28 mouse cellular contexts compared by ENCODE assay signal in the genomic region with DNA sequence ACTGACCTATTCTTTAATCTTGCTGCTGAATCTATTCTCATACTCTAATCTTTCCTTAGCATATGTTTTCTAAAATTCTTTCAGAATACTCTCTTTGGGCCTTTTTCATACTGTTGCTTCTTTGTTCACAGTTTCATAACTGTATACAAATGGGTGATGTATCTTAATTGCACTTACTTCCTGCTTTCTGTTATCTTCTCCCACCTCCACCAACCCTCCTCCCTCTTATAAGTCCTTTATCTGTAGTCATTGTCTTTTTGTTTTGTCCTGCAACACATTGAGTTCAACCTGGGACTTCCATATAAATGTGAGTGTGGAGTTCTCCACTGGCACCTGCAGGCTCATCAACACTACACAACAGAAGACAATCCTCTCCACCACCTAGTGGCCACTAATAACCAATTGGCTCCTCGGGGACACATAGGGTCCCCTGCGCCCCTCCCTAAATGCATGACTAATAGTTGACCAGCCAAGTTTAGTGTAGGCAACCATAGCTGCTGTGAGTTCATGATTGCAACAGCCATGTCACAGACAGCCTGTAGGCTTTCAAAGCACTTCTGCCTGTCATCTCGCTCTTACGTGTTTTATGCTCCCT.
DNase-seq lines count a peak whose midpoint lies in the region; ATAC-seq lines count a peak whose summit lies in the region.
"Had no signal": no experiment of that assay in that cellular context is flagged by ENCODE, and none has a peak within 500 bp of the region (broad histone marks: within the 10 kb centered on the region; RNA-seq: fewer than 3 reads in every experiment).

No protein-coding gene starts in this region.

- H3K4me1 ChIP-seq in neural tube, embryonic 15.5 days = no peaks in the 10 kb centered on the region
- H3K4me1 ChIP-seq: embryonic facial prominence, embryonic 10.5 days; embryonic facial prominence, embryonic 13.5 days; forebrain, embryonic 12.5 days; forebrain, embryonic 15.5 days; heart, embryonic 15.5 days; hindbrain, embryonic 10.5 days; hindbrain, embryonic 13.5 days had no signal

- no peak for ATAC-seq in neural tube, embryonic 15.5 days (ENCODE audit: low FRiP score)
- ATAC-seq: CD4-positive, CD25-positive, alpha-beta regulatory T cell, adult 4 months; forebrain, embryonic 15.5 days; hindbrain, embryonic 16.5 days had no signal

- H3K9me3 ChIP-seq in neural tube, embryonic 15.5 days (replicated peaks) = no peaks in the 10 kb centered on the region
- H3K9me3 ChIP-seq: embryonic facial prominence, embryonic 10.5 days; embryonic facial prominence, embryonic 13.5 days; forebrain, embryonic 12.5 days; forebrain, embryonic 15.5 days; heart, embryonic 12.5 days; heart, embryonic 15.5 days; hindbrain, embryonic 10.5 days; hindbrain, embryonic 13.5 days had no signal

- no peaks in the 10 kb centered on the region for H3K36me3 ChIP-seq in neural tube, embryonic 15.5 days
- H3K36me3 ChIP-seq: embryonic facial prominence, embryonic 10.5 days; embryonic facial prominence, embryonic 13.5 days; forebrain, embryonic 12.5 days; forebrain, embryonic 15.5 days; heart, embryonic 12.5 days; heart, embryonic 15.5 days; hindbrain, embryonic 10.5 days; hindbrain, embryonic 13.5 days had no signal

- 94% methylated on average over 4 of the region's 4 CpGs for WGBS in neural tube, embryonic 15.5 days

- H3K9ac ChIP-seq in neural tube, embryonic 15.5 days (replicated peaks) = no peak overlapping the region
- H3K9ac ChIP-seq: embryonic facial prominence, embryonic 13.5 days; forebrain, embryonic 12.5 days; forebrain, embryonic 15.5 days; heart, embryonic 12.5 days; heart, embryonic 15.5 days; hindbrain, embryonic 13.5 days had no signal

- DNase-seq in embryo, embryonic 10 days (ENCODE audit: low spot score) = peak; percentile 2
- DNase-seq in embryo, embryonic 9.5 days (ENCODE audit: extremely low spot score) = no peak
- peak; percentile 6 for DNase-seq in neural tube, embryonic 10.5 days (ENCODE audit: extremely low spot score, low spot score)
- DNase-seq in MEL-GATA-1-ER (ENCODE audit: extremely low read depth, low read depth) = peak; percentile 6
- DNase-seq in cerebellum, adult 8-10 months = no peak
- DNase-seq in cerebellum, adult 9-11 months = no peak
- DNase-seq: adrenal gland, adult 2 months; adrenal gland, postnatal 14 days; B cell, adult 2 months; cerebellum, adult 11 months; cerebellum, adult 2 months; cerebellum, postnatal 14 days; gastrocnemius, postnatal 25 days; heart, adult 18-20 months; heart, postnatal 10 days; heart, postnatal 36 days had no signal

- H3K4me3 ChIP-seq in neural tube, embryonic 15.5 days (replicated peaks) = no peak overlapping the region
- H3K4me3 ChIP-seq: embryonic facial prominence, embryonic 10.5 days; embryonic facial prominence, embryonic 13.5 days; erythroblast, embryonic 14.5 days; forebrain, embryonic 12.5 days; forebrain, embryonic 15.5 days; heart, embryonic 12.5 days; heart, embryonic 15.5 days; hindbrain, embryonic 10.5 days; hindbrain, embryonic 13.5 days had no signal

- H3K27me3 ChIP-seq in neural tube, embryonic 15.5 days (replicated peaks) = no peaks in the 10 kb centered on the region
- H3K27me3 ChIP-seq: embryonic facial prominence, embryonic 13.5 days; forebrain, embryonic 12.5 days; forebrain, embryonic 15.5 days; heart, embryonic 15.5 days; hindbrain, embryonic 13.5 days had no signal

- H3K4me2 ChIP-seq in neural tube, embryonic 15.5 days = no peak overlapping the region
- H3K4me2 ChIP-seq: embryonic facial prominence, embryonic 13.5 days; forebrain, embryonic 12.5 days; forebrain, embryonic 15.5 days; heart, embryonic 12.5 days; heart, embryonic 15.5 days; hindbrain, embryonic 13.5 days had no signal

- H3K27ac ChIP-seq in neural tube, embryonic 15.5 days (replicated peaks) = no peak overlapping the region
- H3K27ac ChIP-seq: embryonic facial prominence, embryonic 10.5 days; embryonic facial prominence, embryonic 13.5 days; forebrain, embryonic 12.5 days; forebrain, embryonic 15.5 days; heart, embryonic 15.5 days; hindbrain, embryonic 10.5 days; hindbrain, embryonic 13.5 days had no signal

Comparison
In these comparisons a context has a peak if more than half of its experiments do, and no peak if none do; other contexts are left out.
1. DNase-seq: peak in embryo, embryonic 10 days (single experiment), neural tube, embryonic 10.5 days (single experiment) and MEL-GATA-1-ER (single experiment); none in embryo, embryonic 9.5 days (single experiment), cerebellum, adult 8-10 months (single experiment) and cerebellum, adult 9-11 months (single experiment).